Mouse (Mus musculus) MEL (cell line): ENCODE results near the gene Fam83g.
"Not testable (repeated sequence)": the region's sequence is repeated elsewhere in the genome, so short reads cannot be mapped to it uniquely, and the experiment has no call there.

ENCODE experiments used
- EP300 ChIP-seq, 2 experiments: IDR thresholded peaks; 2 replicates each; pipeline ENCODE4 v1.6.1; 2011; ENCODE audit warnings: improper control_type of control experiment in 2 of 2, low read length in 2 of 2, low read depth in 1 of 2, mild to moderate bottlenecking in 1 of 2
- POLR2A ChIP-seq, 2 experiments: IDR thresholded peaks; 2 replicates each; pipeline ENCODE4 v1.6.1; 2011 to 2012; ENCODE audit warnings: low read length in 2 of 2, mild to moderate bottlenecking in 2 of 2, control low read depth in 1 of 2, improper control_type of control experiment in 1 of 2, low read depth in 1 of 2, moderate library complexity in 1 of 2; ENCODE audit not compliant: control insufficient read depth in 1 of 2, insufficient read depth in 1 of 2, poor library complexity in 1 of 2

GRCm38 (mm10) chr11:61640585-61640984 lies 43.3 kb upstream of the Fam83g start:
- TF ChIP-seq EP300 (IDR thresholded peaks at IDR 0.05; ENCODE audit: low read depth in 1 of 2, low read length in 2 of 2); POLR2A (IDR thresholded peaks at IDR 0.05; ENCODE audit: control insufficient read depth in 1 of 2, insufficient read depth in 1 of 2, low read depth in 1 of 2, low read length in 2 of 2, poor library complexity in 1 of 2): not testable (repeated sequence)
